ENCODE assay signal across 27 mouse cellular contexts in the genomic region with DNA sequence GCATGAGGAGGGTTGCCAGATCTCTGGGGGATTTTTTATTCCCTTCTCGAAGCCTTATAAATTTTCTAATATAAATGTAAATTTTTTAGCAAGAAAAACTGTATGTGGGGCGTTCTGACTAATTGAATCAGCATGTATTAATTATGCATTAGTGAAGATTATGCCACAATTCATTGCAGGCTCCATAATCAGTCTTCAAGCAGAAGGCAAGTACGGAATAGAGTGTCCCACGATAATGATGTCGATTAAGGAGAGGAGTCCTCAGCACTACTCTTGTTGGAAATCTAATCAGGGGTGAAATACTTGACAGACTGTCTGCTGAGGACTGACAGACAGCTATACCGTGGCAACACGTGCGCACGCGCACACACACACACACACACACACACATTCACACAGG.
A peak's percentile ranks its signal among the peaks of the same experiment; 100 is the strongest.
DNase-seq lines count a peak whose midpoint lies in the region; ATAC-seq lines count a peak whose summit lies in the region.
"Had no signal": no experiment of that assay in that cellular context is flagged by ENCODE, and none has a peak within 500 bp of the region (broad histone marks: within the 10 kb centered on the region; RNA-seq: fewer than 3 reads in every experiment).

No protein-coding gene starts in this region.

- no peaks in the 10 kb centered on the region for H3K27me3 ChIP-seq in hindbrain, embryonic 12.5 days
- no peaks in the 10 kb centered on the region for H3K27me3 ChIP-seq in hindbrain, embryonic 10.5 days (ENCODE audit: insufficient read depth, poor library complexity, severe bottlenecking)
- no peaks in the 10 kb centered on the region for H3K27me3 ChIP-seq in neural tube, embryonic 13.5 days
- no peaks in the 10 kb centered on the region for H3K27me3 ChIP-seq in hindbrain, embryonic 16.5 days (replicated peaks; ENCODE audit: control insufficient read depth, insufficient read depth, low read length)
- H3K27me3 ChIP-seq: CH12.LX; embryonic facial prominence, embryonic 13.5 days; intestine, embryonic 15.5 days; limb, embryonic 15.5 days had no signal

- peak overlapping the region; percentile 40; the same call in 1 of the 2 replicates for H3K27ac ChIP-seq in hindbrain, embryonic 12.5 days
- H3K27ac ChIP-seq in hindbrain, embryonic 10.5 days, result no peak overlapping the region
- H3K27ac ChIP-seq in neural tube, embryonic 13.5 days (replicated peaks), result 0 out of 2 replicates have a peak overlapping the region, but pooled peaks have one; percentile 38
- H3K27ac ChIP-seq in hindbrain, embryonic 16.5 days (ENCODE audit: low read depth, low read length), result no peak overlapping the region; the same call in 1 of the 2 replicates
- H3K27ac ChIP-seq: embryonic facial prominence, embryonic 13.5 days; gastrocnemius, adult 2 months; heart, embryonic 10.5 days; intestine, embryonic 15.5 days; limb, embryonic 15.5 days; liver, embryonic 14.5 days had no signal

- H3K9me3 ChIP-seq in hindbrain, embryonic 12.5 days (replicated peaks), result no peaks in the 10 kb centered on the region
- no peaks in the 10 kb centered on the region for H3K9me3 ChIP-seq in hindbrain, embryonic 10.5 days
- 0 out of 2 replicates have a peak, but pooled peaks cover 4% of the 10 kb centered on the region for H3K9me3 ChIP-seq in neural tube, embryonic 13.5 days
- H3K9me3 ChIP-seq in hindbrain, embryonic 16.5 days (ENCODE audit: control insufficient read depth, low read length), result no peaks in the 10 kb centered on the region
- H3K9me3 ChIP-seq: embryonic facial prominence, embryonic 13.5 days; heart, embryonic 10.5 days; intestine, embryonic 15.5 days; limb, embryonic 15.5 days had no signal

- no peaks in the 10 kb centered on the region for H3K36me3 ChIP-seq in hindbrain, embryonic 12.5 days
- no peaks in the 10 kb centered on the region for H3K36me3 ChIP-seq in hindbrain, embryonic 10.5 days
- H3K36me3 ChIP-seq in neural tube, embryonic 13.5 days, result no peaks in the 10 kb centered on the region
- H3K36me3 ChIP-seq in hindbrain, embryonic 16.5 days (ENCODE audit: control insufficient read depth, insufficient read depth, low read length), result no peaks in the 10 kb centered on the region
- H3K36me3 ChIP-seq: embryonic facial prominence, embryonic 13.5 days; heart, embryonic 10.5 days; intestine, embryonic 15.5 days; limb, embryonic 15.5 days had no signal

- H3K4me1 ChIP-seq in hindbrain, embryonic 12.5 days, result peaks cover 4% of the 10 kb centered on the region
- 0 out of 2 replicates have a peak, but pooled peaks cover 2% of the 10 kb centered on the region for H3K4me1 ChIP-seq in hindbrain, embryonic 10.5 days (replicated peaks)
- H3K4me1 ChIP-seq in neural tube, embryonic 13.5 days (replicated peaks), result peaks cover 10% of the 10 kb centered on the region
- H3K4me1 ChIP-seq in hindbrain, embryonic 16.5 days (ENCODE audit: control insufficient read depth, insufficient read depth, low read depth, low read length), result peaks cover 5% of the 10 kb centered on the region; the same call in 1 of the 2 replicates
- H3K4me1 ChIP-seq: embryonic facial prominence, embryonic 13.5 days; heart, embryonic 10.5 days; intestine, embryonic 15.5 days; limb, embryonic 15.5 days had no signal

- 80% methylated on average over 10 of the region's 10 CpGs for WGBS in hindbrain, embryonic 12.5 days
- 88% methylated on average over 10 of the region's 10 CpGs for WGBS in hindbrain, embryonic 10.5 days
- WGBS in neural tube, embryonic 13.5 days, result 67% methylated on average over 10 of the region's 10 CpGs
- WGBS in hindbrain, embryonic 16.5 days, result 67% methylated on average over 10 of the region's 10 CpGs

- no peak overlapping the region for H3K9ac ChIP-seq in hindbrain, embryonic 12.5 days
- no peak overlapping the region for H3K9ac ChIP-seq in neural tube, embryonic 13.5 days
- H3K9ac ChIP-seq in hindbrain, embryonic 16.5 days (ENCODE audit: low read depth, low read length), result no peak overlapping the region
- H3K9ac ChIP-seq: embryonic facial prominence, embryonic 13.5 days; intestine, embryonic 15.5 days; limb, embryonic 15.5 days; liver, embryonic 14.5 days; lung, embryonic 14.5 days had no signal

- H3K4me2 ChIP-seq in hindbrain, embryonic 12.5 days (replicated peaks), result no peak overlapping the region
- H3K4me2 ChIP-seq in neural tube, embryonic 13.5 days, result no peak overlapping the region
- no peak overlapping the region for H3K4me2 ChIP-seq in hindbrain, embryonic 16.5 days (ENCODE audit: low read length)
- H3K4me2 ChIP-seq: embryonic facial prominence, embryonic 13.5 days; intestine, embryonic 15.5 days; limb, embryonic 15.5 days; lung, embryonic 14.5 days had no signal

- DNase-seq in hindbrain, embryonic 10.5 days (ENCODE audit: low spot score), result no peak
- DNase-seq in neural tube, embryonic 10.5 days (ENCODE audit: extremely low spot score, low spot score), result no peak
- no peak for DNase-seq in retina, embryonic 14.5 days (ENCODE audit: low spot score)
- no peak for DNase-seq in urinary bladder, postnatal 36 days (ENCODE audit: low spot score in 2 of 2)
- DNase-seq: adrenal gland, adult 2 months; B cell, adult 2 months; cerebellum, adult 18-20 months; cerebellum, postnatal 36 days; embryo, embryonic 11 days; gastrocnemius, adult 2 months; heart, postnatal 4 days; kidney, adult 8-10 months; kidney, postnatal 10 days; left cerebral cortex, postnatal 4 days; lung, embryonic 14.5 days; retina, postnatal 1 day; thymus, postnatal 25 days had no signal

- no peak overlapping the region for H3K4me3 ChIP-seq in hindbrain, embryonic 12.5 days
- no peak overlapping the region for H3K4me3 ChIP-seq in hindbrain, embryonic 10.5 days
- H3K4me3 ChIP-seq in neural tube, embryonic 13.5 days, result no peak overlapping the region
- H3K4me3 ChIP-seq in hindbrain, embryonic 16.5 days (ENCODE audit: low read length), result no peak overlapping the region
- H3K4me3 ChIP-seq: embryonic facial prominence, embryonic 13.5 days; erythroblast, embryonic 14.5 days; gastrocnemius, adult 2 months; heart, embryonic 10.5 days; intestine, embryonic 15.5 days; limb, embryonic 15.5 days had no signal

- ATAC-seq in hindbrain, embryonic 12.5 days (ENCODE audit: low FRiP score), result peak; percentile 69
- ATAC-seq in neural tube, embryonic 13.5 days (ENCODE audit: low read depth), result 0 out of 2 replicates have a peak, but pooled peaks have one; percentile 12
- ATAC-seq in hindbrain, embryonic 16.5 days, result peak; percentile 57
- ATAC-seq: intestine, embryonic 15.5 days had no signal

Comparison
In these comparisons a context has a peak if more than half of its experiments do, and no peak if none do; other contexts are left out.
1. H3K27ac ChIP-seq: peak in hindbrain, embryonic 12.5 days (single experiment) and neural tube, embryonic 13.5 days (single experiment); none in hindbrain, embryonic 10.5 days (single experiment) and hindbrain, embryonic 16.5 days (single experiment).
2. ATAC-seq: peak in every context shown above with its lines; median percentile 69 in hindbrain, embryonic 12.5 days; 57 in hindbrain, embryonic 16.5 days; 12 in neural tube, embryonic 13.5 days.